Mouse (Mus musculus) spleen, adult 2 months (tissue): ENCODE results near the gene Rapgefl1. TPM values are rescaled to one million over a fixed set of nuclear protein-coding genes. Genes with fewer than 3 reads are reported as not detected.

Source experiments
- DNase-seq, 2 experiments: peaks; one replicate each; pipeline versions ENCODE4 v3.0.0 to v3.0.0-alpha.2; 2012 to 2021; ENCODE audit warnings: low spot score in 2 of 2, low read depth in 1 of 2
- H3K27ac ChIP-seq: fragments of 200-500 bp; 2 replicates; pipeline ENCODE4 v1.5.1; 2012; ENCODE audit warnings: low read length, inconsistent platforms; ENCODE audit not compliant: insufficient read depth
- H3K27me3 ChIP-seq: fragments of 200-500 bp; 2 replicates; pipeline ENCODE4 v1.6.1; 2012; ENCODE audit warnings: mild to moderate bottlenecking, moderate library complexity, low read length, inconsistent platforms; ENCODE audit not compliant: control insufficient read depth, insufficient read depth
- H3K36me3 ChIP-seq: fragments of 200-500 bp; 2 replicates; pipeline ENCODE4 v1.6.1; 2012; ENCODE audit warnings: mild to moderate bottlenecking, low read length, inconsistent platforms; ENCODE audit not compliant: control insufficient read depth, insufficient read depth
- H3K4me1 ChIP-seq: fragments of 200-500 bp; 2 replicates; pipeline ENCODE4 v1.6.1; 2011; ENCODE audit warnings: inconsistent platforms; ENCODE audit not compliant: control insufficient read depth, insufficient read depth, insufficient read length
- H3K4me3 ChIP-seq: fragments of 200-500 bp; 2 replicates; pipeline ENCODE4 v1.5.1; 2011; ENCODE audit warnings: mild to moderate bottlenecking, inconsistent platforms; ENCODE audit not compliant: insufficient read depth, insufficient read length; ENCODE audit errors: extremely low read depth
- CTCF ChIP-seq: fragments of 200-500 bp; IDR thresholded peaks from 2 replicates; pipeline ENCODE4 v1.5.1; 2011; ENCODE audit warnings: mild to moderate bottlenecking, inconsistent platforms; ENCODE audit not compliant: insufficient read depth, insufficient read length, insufficient replicate concordance; ENCODE audit errors: extremely low read depth
- POLR2A ChIP-seq: fragments of 200-500 bp; IDR thresholded peaks from 2 replicates; pipeline ENCODE4 v1.6.1; 2011; ENCODE audit warnings: low read depth, low read length, inconsistent platforms
- WGBS: fragments of 180-500 bp; shearing (Covaris S2); methylation state at CpG from one replicate; pipeline ENCODE4 v1.1.7; 2018; 5-methylcytosine and 5-hydroxymethylcytosine counted together
- polyA plus RNA-seq: library from polyadenylated mRNA; depleted of rRNA; stranded (reverse); fragments of >200 nt; gene quantifications from 2 replicates; pipeline ENCODE4 v1.2.3, GENCODE M21; 2012; rRNA removed

Gene Rapgefl1
- polyA plus RNA-seq, result 1.9 and 3.3 TPM in 2 replicates

DNA sequence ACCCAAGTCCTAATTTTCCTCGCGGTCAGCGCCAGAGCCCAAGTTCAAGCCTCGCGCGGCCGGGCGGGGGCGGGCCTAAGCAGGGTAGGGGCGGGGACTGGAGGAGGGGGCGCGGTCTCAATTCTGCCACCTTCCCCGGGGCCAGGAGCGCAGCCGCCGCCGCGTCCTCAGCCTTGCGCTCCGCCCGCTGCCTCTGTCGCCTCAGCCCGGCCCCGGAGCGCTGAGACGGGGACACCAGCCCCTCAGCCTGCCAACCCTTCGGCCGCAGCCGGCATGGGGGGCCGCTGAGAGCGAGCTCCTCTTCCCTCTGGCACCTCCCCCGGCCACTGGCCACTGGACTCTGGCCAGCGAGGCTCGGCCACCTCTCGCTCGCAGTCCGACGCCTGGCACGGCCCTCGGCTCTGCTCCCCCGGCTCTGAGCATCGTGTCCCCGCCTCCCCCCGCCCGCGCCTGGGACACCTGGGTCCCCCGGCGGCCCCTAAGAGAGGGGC is at the start of gene Rapgefl1:
Gene Rapgefl1, plus strand, starts transcription at position 135 of the 491 bp plus-strand sequence.
- Histone ChIP-seq H3K4me3 (peak within 1 kb of the TSS; percentile 73), H3K27me3 (peaks cover 4% of the 10 kb centered on the region; the same call in 1 of the 2 replicates), H3K27ac (no peak within 1 kb of the TSS), H3K36me3 (peaks cover 16% of the 10 kb centered on the region), H3K4me1 (peaks cover 10% of the 10 kb centered on the region)
- WGBS, result 1% methylated on average over 46 of the region's 48 CpGs
- TF ChIP-seq CTCF (no peak), POLR2A (no peak)
- peak; percentile 23 to 72 for DNase-seq

DNA sequence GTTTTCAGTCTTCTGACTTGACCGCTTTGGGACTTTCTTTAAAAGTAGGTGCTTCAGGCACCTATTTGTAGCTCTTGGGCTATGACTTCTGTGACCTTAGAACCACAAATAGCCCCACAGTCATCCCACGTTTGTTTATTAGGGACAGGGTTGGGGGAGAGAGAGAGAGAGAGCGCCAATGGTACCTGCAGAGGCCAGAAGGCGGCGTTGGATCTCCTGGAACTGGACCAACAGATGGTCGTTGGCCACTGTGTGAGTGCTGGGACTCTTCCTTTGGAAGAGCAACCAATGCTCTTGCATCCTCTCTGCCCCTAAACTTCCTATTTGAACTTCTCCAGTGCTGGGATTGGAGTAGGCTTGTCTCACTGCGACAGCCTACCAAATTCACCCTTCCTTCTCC is 49.4 kb upstream of the Rapgefl1 start:
- Histone ChIP-seq H3K27me3 (no peaks in the 10 kb centered on the region), H3K4me3 (no peak overlapping the region), H3K27ac (no peak overlapping the region), H3K4me1 (peaks cover 36% of the 10 kb centered on the region), H3K36me3 (no peaks in the 10 kb centered on the region)
- 58% methylated on average over 7 of the region's 7 CpGs for WGBS
- TF ChIP-seq CTCF (no peak), POLR2A (no peak)
- no peak for DNase-seq

DNA sequence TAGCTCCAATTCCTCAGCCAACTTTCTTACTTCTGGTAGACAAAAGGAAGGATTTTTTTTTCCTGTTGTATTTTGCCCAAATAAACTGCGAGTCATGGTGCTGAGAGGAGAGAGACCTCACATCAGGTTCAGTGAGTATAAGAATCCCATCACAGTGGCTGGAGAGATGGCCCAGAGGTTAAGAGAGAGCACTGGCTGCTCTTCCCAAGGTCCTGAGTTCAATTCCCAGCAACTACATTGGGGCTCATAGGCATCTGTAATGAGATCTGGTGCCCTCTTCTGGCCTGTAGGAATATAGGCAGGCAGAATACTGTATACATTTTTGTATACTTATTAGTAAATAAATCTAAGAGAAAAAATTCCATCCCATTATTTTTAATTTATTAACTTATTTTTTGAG is 48.9 kb upstream of the Rapgefl1 start:
- peaks cover 34% of the 10 kb centered on the region for H3K4me1 ChIP-seq
- TF ChIP-seq POLR2A (no peak), CTCF (no peak)
- no peaks in the 10 kb centered on the region for H3K36me3 ChIP-seq
- no peak overlapping the region for H3K27ac ChIP-seq
- no peaks in the 10 kb centered on the region for H3K27me3 ChIP-seq
- 92% methylated on average over 1 of the region's 1 CpGs for WGBS
- no peak overlapping the region for H3K4me3 ChIP-seq
- no peak for DNase-seq

DNA sequence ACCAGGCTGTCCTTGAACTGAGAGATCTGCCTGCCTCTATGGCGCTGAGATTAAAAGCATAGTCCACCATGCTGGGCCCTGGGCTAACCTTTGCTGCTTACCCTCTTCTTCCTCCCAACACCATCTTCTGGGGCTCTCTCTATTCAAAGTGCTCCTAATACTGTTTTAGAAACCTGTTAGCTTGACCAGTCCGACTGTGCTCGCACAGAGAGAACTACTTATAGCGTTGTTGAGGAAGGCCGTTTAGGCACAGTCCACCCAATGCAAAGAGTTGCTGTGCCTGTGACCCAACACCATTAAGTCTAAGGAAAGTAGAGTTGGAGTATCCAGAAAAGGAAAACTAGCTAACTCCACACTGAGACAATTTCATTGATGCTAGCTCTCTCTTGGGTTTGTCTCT is 48.4 kb upstream of the Rapgefl1 start:
- 0 out of 2 replicates have a peak overlapping the region, but pooled peaks have one; percentile 73 for H3K27ac ChIP-seq
- no peaks in the 10 kb centered on the region for H3K27me3 ChIP-seq
- no peak for TF ChIP-seq POLR2A
- TF ChIP-seq CTCF, result no peak
- H3K4me3 ChIP-seq, result no peak overlapping the region
- no peak for DNase-seq
- peaks cover 29% of the 10 kb centered on the region for H3K4me1 ChIP-seq
- H3K36me3 ChIP-seq, result no peaks in the 10 kb centered on the region
- WGBS, result 94% methylated on average over 5 of the region's 5 CpGs

DNA sequence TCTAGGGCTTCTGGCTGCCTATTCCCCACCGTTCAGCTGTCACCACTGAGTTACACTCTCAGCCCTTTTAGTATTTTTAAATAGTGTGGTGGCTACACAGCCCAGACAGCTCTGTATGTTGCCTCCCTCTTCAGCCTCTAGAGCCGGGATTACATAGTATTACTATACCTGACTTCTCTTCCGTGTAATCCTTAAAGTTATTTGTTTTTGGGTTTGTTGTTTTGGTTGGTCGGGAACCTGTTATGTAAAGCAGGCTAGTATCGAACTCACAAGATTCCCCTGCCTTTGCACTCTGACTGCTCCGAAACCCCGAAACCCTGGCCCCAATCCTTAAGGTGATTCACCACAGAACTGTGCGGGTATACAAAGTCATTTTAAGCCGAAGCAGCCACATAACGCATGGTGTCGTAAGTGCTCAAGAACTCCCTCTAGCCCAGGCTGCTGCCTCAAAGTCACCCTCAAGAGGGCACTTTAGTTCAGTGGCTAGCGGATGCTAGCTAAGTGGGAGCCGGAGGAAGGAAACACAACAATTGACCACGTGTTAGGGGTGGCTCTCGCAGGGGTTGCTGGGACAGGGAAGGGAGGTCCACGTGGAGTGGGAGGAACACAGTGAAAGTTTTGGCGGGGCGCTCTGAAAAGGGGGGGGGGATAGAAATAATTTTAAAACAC is 47.9 kb upstream of the Rapgefl1 start:
- H3K27me3 ChIP-seq, result no peaks in the 10 kb centered on the region
- peaks cover 27% of the 10 kb centered on the region for H3K4me1 ChIP-seq
- H3K27ac ChIP-seq, result peak overlapping the region; percentile 73
- DNase-seq, result peak; percentile 89 to 93
- WGBS, result 4% methylated on average over 18 of the region's 18 CpGs
- H3K36me3 ChIP-seq, result no peaks in the 10 kb centered on the region
- TF ChIP-seq POLR2A (no peak), CTCF (peak; percentile 68; the same call in 1 of the 2 replicates)
- H3K4me3 ChIP-seq, result peak overlapping the region; percentile 51

DNA sequence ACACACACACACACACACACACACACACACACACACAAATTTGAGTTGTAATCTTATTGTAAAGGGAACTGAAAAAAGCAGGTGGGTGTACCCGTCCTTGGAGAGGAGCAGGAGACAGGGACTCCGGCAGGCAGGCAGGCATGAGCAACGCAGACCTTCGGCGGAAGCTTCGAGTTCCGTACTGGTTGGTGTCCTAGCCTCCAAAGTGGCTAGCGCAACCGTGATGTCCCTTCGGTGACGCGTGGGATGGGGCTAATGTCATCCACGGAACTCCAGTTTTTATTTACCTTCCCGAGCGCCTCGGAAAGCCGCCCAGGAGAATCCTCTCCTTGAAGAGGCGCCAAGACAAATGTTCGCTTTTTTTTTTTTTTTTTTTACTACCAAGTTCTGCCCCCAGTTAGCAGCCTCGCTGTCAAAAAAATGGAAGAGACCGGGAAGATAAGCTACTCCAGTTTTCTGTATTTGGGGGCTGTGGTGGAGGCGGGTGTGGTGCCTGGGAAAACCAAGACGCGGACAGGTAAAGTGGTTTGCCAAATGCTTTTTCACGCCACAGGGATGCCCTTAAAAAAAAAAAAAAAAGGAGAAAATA is 47.3 kb upstream of the Rapgefl1 start:
- H3K36me3 ChIP-seq, result no peaks in the 10 kb centered on the region
- no peaks in the 10 kb centered on the region for H3K27me3 ChIP-seq
- WGBS, result 3% methylated on average over 25 of the region's 25 CpGs
- peak overlapping the region; percentile 43 for H3K27ac ChIP-seq
- no peak for TF ChIP-seq POLR2A
- TF ChIP-seq CTCF, result no peak
- DNase-seq, result no peak
- H3K4me3 ChIP-seq, result peak overlapping the region; percentile 51
- H3K4me1 ChIP-seq, result peaks cover 22% of the 10 kb centered on the region

- H3K4me3 ChIP-seq, result no peak overlapping the region
- H3K4me1 ChIP-seq, result peaks cover 21% of the 10 kb centered on the region
- H3K27ac ChIP-seq, result no peak overlapping the region
- H3K27me3 ChIP-seq, result no peaks in the 10 kb centered on the region
- WGBS, result 25% methylated on average over 5 of the region's 5 CpGs
- H3K36me3 ChIP-seq, result no peaks in the 10 kb centered on the region
- no peak for DNase-seq
- TF ChIP-seq CTCF (no peak), POLR2A (no peak)
Observed at GRCm38 (mm10) chr11:98789824-98790223, 46.8 kb upstream of the Rapgefl1 start.
